Comparison of ENCODE assay signal across 13 mouse cellular contexts in the genomic region with DNA sequence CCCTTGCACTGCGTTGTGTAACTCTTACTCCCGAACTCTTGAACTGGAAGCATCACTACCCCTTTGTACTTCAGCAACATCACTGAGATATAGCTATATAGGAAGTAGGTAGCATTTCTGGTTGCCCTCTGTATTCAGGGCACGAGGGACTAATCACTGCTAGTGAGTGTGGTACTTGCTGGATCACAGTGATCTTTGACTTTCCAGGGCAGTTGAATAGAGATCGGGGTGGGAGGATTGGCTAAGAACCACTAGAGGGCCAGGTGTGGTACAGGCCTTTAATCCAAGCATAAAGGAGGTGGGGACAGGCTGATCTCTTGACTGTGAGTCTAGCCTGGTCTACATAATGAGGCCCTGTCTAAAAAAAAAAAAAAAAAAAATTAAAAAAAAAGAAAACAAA. TPM values are rescaled to one million over a fixed set of nuclear protein-coding genes. Genes with fewer than 3 reads are reported as not detected.
DNase-seq lines count a peak whose midpoint lies in the region; ATAC-seq and TF ChIP-seq lines count a peak whose summit lies in the region.
"Had no signal": no experiment of that assay in that cellular context is flagged by ENCODE, and none has a peak within 500 bp of the region (broad histone marks: within the 10 kb centered on the region; RNA-seq: fewer than 3 reads in every experiment).

No protein-coding gene starts in this region.

- peaks cover 16% of the 10 kb centered on the region for H3K4me1 ChIP-seq in kidney, postnatal 0 days (replicated peaks; ENCODE audit: insufficient read depth, low read length)

- intact Hi-C loops in gastrocnemius, adult 2 months (cut with DNase I): no loop called here
- intact Hi-C loops in gastrocnemius, postnatal 14 days (cut with DNase I; ENCODE audit: low total_unique reads): no loop called here

- H3K27ac ChIP-seq in gastrocnemius, adult 2 months: peak overlapping the region; percentile 100
- no peak overlapping the region for H3K27ac ChIP-seq in kidney, postnatal 0 days
- H3K27ac ChIP-seq: midbrain, embryonic 15.5 days had no signal

- no peaks in the 10 kb centered on the region for H3K9me3 ChIP-seq in kidney, postnatal 0 days (replicated peaks; ENCODE audit: low read length)
- H3K9me3 ChIP-seq: midbrain, embryonic 15.5 days had no signal

- H3K9ac ChIP-seq in kidney, postnatal 0 days (ENCODE audit: low read depth, low read length): no peak overlapping the region
- H3K9ac ChIP-seq: midbrain, embryonic 15.5 days had no signal

- WGBS in kidney, postnatal 0 days: 82% methylated on average over 4 of the region's 4 CpGs

- no peaks in the 10 kb centered on the region for H3K27me3 ChIP-seq in kidney, postnatal 0 days (ENCODE audit: insufficient read depth, low read length)
- H3K27me3 ChIP-seq: midbrain, embryonic 15.5 days had no signal

- H3K4me3 ChIP-seq in gastrocnemius, adult 2 months: no peak overlapping the region
- H3K4me3 ChIP-seq in kidney, postnatal 0 days (replicated peaks; ENCODE audit: low read depth, low read length): no peak overlapping the region
- H3K4me3 ChIP-seq: midbrain, embryonic 15.5 days had no signal

- TF ChIP-seq CTCF in gastrocnemius, adult 2 months (IDR thresholded peaks at IDR 0.05): no peak
- peak; percentile 6; the same call in 1 of the 2 replicates for TF ChIP-seq CTCF in kidney, postnatal 0 days (IDR thresholded peaks at IDR 0.05; ENCODE audit: low read depth)

- DNase-seq in gastrocnemius, adult 2 months: no peak
- DNase-seq in gastrocnemius, postnatal 14 days: no peak
- DNase-seq in kidney, postnatal 0 days (ENCODE audit: low spot score): peak; percentile 55
- DNase-seq in kidney, postnatal 14 days: no peak
- DNase-seq in CD4-positive helper T cell, adult 2 months (ENCODE audit: low read depth, low spot score): peak; percentile 67
- peak; percentile 76 for DNase-seq in induced T-regulatory cell, adult 2 months (ENCODE audit: low read depth)
- DNase-seq in retina, embryonic 14.5 days (ENCODE audit: low spot score): no peak
- no peak for DNase-seq in gastrocnemius, adult 18-20 months (ENCODE audit: low spot score)

- H3K36me3 ChIP-seq in kidney, postnatal 0 days (ENCODE audit: insufficient read depth, low read length): peaks cover 15% of the 10 kb centered on the region; the same call in 1 of the 2 replicates

- no peak overlapping the region for H3K4me2 ChIP-seq in kidney, postnatal 0 days (ENCODE audit: low read length)
- H3K4me2 ChIP-seq: midbrain, embryonic 15.5 days had no signal

- ATAC-seq in kidney, postnatal 0 days (replicated peaks; ENCODE audit: low FRiP score, low read depth): no peak
- ATAC-seq: midbrain, embryonic 15.5 days had no signal

RNA-seq across cellular contexts. Expression of gene Per1, which starts 2.1 kb away (rescaled TPM):
- total RNA-seq in gastrocnemius, adult 2 months (2021): 10 to 100 TPM; 68.2 to 76.8 TPM
- 10 to 100 TPM; 22.1 to 77.5 TPM for total RNA-seq in gastrocnemius, postnatal 14 days (2021)
- polyA plus RNA-seq in kidney, postnatal 0 days (2015; fragmentation: Nextera tagmentation; extraction: Ambion mirVana): 7.4 and 9.9 TPM in 2 replicates
- total RNA-seq in gastrocnemius, adult 18-20 months (2021): 10 to 100 TPM; 41.9 to 72.2 TPM

RNA-seq across cellular contexts. Expression of gene Vamp2, which starts 4.6 kb away (rescaled TPM):
- total RNA-seq in gastrocnemius, adult 2 months (2021): 10 to 100 TPM; 38.0 to 42.7 TPM
- 10 to 100 TPM; 37.9 to 39.7 TPM for total RNA-seq in gastrocnemius, postnatal 14 days (2021)
- 66.7 and 67.7 TPM in 2 replicates for polyA plus RNA-seq in kidney, postnatal 0 days (2015; fragmentation: Nextera tagmentation; extraction: Ambion mirVana)
- total RNA-seq in gastrocnemius, adult 18-20 months (2021): 10 to 100 TPM; 37.4 to 39.3 TPM

RNA-seq across cellular contexts. Expression of gene Tmem107, which starts 22.3 kb away (rescaled TPM):
- total RNA-seq in gastrocnemius, adult 2 months (2021): 1 to 10 TPM; 3.9 to 5.7 TPM
- total RNA-seq in gastrocnemius, postnatal 14 days (2021): 1 to 10 TPM; 2.9 to 4.7 TPM
- 60.8 and 61.3 TPM in 2 replicates for polyA plus RNA-seq in kidney, postnatal 0 days (2015; fragmentation: Nextera tagmentation; extraction: Ambion mirVana)
- 1 to 10 TPM; 3.5 to 3.7 TPM for total RNA-seq in gastrocnemius, adult 18-20 months (2021)

RNA-seq across cellular contexts. Expression of gene Hes7, which starts 27.3 kb away (rescaled TPM):
- total RNA-seq in gastrocnemius, adult 2 months (2021): not detected
- total RNA-seq in gastrocnemius, postnatal 14 days (2021): under 1 TPM in 1 of 2 experiments, not detected in 1; 0.10 TPM
- polyA plus RNA-seq in kidney, postnatal 0 days (2015; fragmentation: Nextera tagmentation; extraction: Ambion mirVana): 0.42 and 0.50 TPM in 2 replicates
- total RNA-seq in gastrocnemius, adult 18-20 months (2021): not detected
- total RNA-seq: adrenal gland, adult 2 months; ES-E14; gastrocnemius, postnatal 10 days had no signal

RNA-seq across cellular contexts. Expression of gene 9130213A22Rik, which starts 29.5 kb away (rescaled TPM):
- total RNA-seq in gastrocnemius, adult 2 months (2021): under 1 TPM in 1 of 2 experiments, not detected in 1; 0.20 TPM
- total RNA-seq in gastrocnemius, postnatal 14 days (2021): under 1 TPM in 1 of 2 experiments, not detected in 1; 0.18 TPM
- polyA plus RNA-seq in kidney, postnatal 0 days (2015; fragmentation: Nextera tagmentation; extraction: Ambion mirVana): 0.25 and 0.31 TPM in 2 replicates
- total RNA-seq in gastrocnemius, adult 18-20 months (2021): not detected
- total RNA-seq: ES-E14 had no signal
- polyA plus RNA-seq: hindbrain, embryonic 11.5 days had no signal

Comparison
In these comparisons a context has a peak if more than half of its experiments do, and no peak if none do; other contexts are left out.
1. DNase-seq: peak in kidney, postnatal 0 days (single experiment), CD4-positive helper T cell, adult 2 months (single experiment) and induced T-regulatory cell, adult 2 months (single experiment); none in gastrocnemius, adult 2 months (single experiment), gastrocnemius, postnatal 14 days (single experiment), kidney, postnatal 14 days (single experiment), retina, embryonic 14.5 days (single experiment) and gastrocnemius, adult 18-20 months (single experiment).